Mouse (Mus musculus): ENCODE measurements around the gene Frmd4b. TPM values are rescaled to one million over a fixed set of nuclear protein-coding genes. Genes with fewer than 3 reads are reported as not detected.

Gene Frmd4b
- polyA plus RNA-seq, 1 experiment from 2014 or later = 13.5 TPM

GRCm38 (mm10) chr6:97487535-97488081 lies 129.7 kb downstream of the Frmd4b start:
- H3K27ac ChIP-seq (ENCODE audit: low read length) = no peak overlapping the region
- peaks cover 14% of the 10 kb centered on the region for H3K4me1 ChIP-seq (ENCODE audit: control insufficient read depth, insufficient read depth, low read length)
- H3K9me3 ChIP-seq (replicated peaks; ENCODE audit: control insufficient read depth, low read length) = no peaks in the 10 kb centered on the region
- H3K9ac ChIP-seq (ENCODE audit: low read length) = peak overlapping the region; percentile 76
- H3K4me3 ChIP-seq (ENCODE audit: low read length) = peak overlapping the region; percentile 66
- H3K36me3 ChIP-seq (ENCODE audit: control insufficient read depth, insufficient read depth) = no peaks in the 10 kb centered on the region
- WGBS = under 1% methylated on average over 40 of the region's 40 CpGs
- peak overlapping the region; percentile 100 for H3K4me2 ChIP-seq (ENCODE audit: low read depth, low read length)
- 0 out of 2 replicates have a peak, but pooled peaks cover 4% of the 10 kb centered on the region for H3K27me3 ChIP-seq (ENCODE audit: control insufficient read depth, insufficient read depth, low read length)
- peak; percentile 65 for ATAC-seq (replicated peaks; ENCODE audit: extremely low read depth, insufficient read depth, low FRiP score)

GRCm38 (mm10) chr6:97486813-97487361 lies 130.5 kb downstream of the Frmd4b start:
- Histone ChIP-seq H3K4me1 (ENCODE audit: control insufficient read depth, insufficient read depth, low read length) (peaks cover 14% of the 10 kb centered on the region), H3K4me3 (ENCODE audit: low read length) (peak overlapping the region; percentile 66), H3K27me3 (ENCODE audit: control insufficient read depth, insufficient read depth, low read length) (0 out of 2 replicates have a peak, but pooled peaks cover 4% of the 10 kb centered on the region), H3K27ac (ENCODE audit: low read length) (no peak overlapping the region), H3K9ac (ENCODE audit: low read length) (peak overlapping the region; percentile 76), H3K36me3 (ENCODE audit: control insufficient read depth, insufficient read depth) (no peaks in the 10 kb centered on the region), H3K4me2 (ENCODE audit: low read depth, low read length) (peak overlapping the region; percentile 100), H3K9me3 (replicated peaks; ENCODE audit: control insufficient read depth, low read length) (no peaks in the 10 kb centered on the region)
- no peak for ATAC-seq (replicated peaks; ENCODE audit: extremely low read depth, insufficient read depth, low FRiP score)
- WGBS = 8% methylated on average over 11 of the region's 11 CpGs

- H3K27me3 ChIP-seq (ENCODE audit: control insufficient read depth, insufficient read depth, low read length) = 0 out of 2 replicates have a peak, but pooled peaks cover 4% of the 10 kb centered on the region
- peaks cover 14% of the 10 kb centered on the region for H3K4me1 ChIP-seq (ENCODE audit: control insufficient read depth, insufficient read depth, low read length)
- H3K9me3 ChIP-seq (replicated peaks; ENCODE audit: control insufficient read depth, low read length) = no peaks in the 10 kb centered on the region
- H3K4me2 ChIP-seq (ENCODE audit: low read depth, low read length) = no peak overlapping the region
- no peak overlapping the region for H3K9ac ChIP-seq (ENCODE audit: low read length)
- no peak for ATAC-seq (replicated peaks; ENCODE audit: extremely low read depth, insufficient read depth, low FRiP score)
- H3K4me3 ChIP-seq (ENCODE audit: low read length) = no peak overlapping the region
- H3K27ac ChIP-seq (ENCODE audit: low read length) = no peak overlapping the region
- H3K36me3 ChIP-seq (ENCODE audit: control insufficient read depth, insufficient read depth) = no peaks in the 10 kb centered on the region
- WGBS = 85% methylated on average over 11 of the region's 11 CpGs
These were observed 131.4 kb downstream of the Frmd4b start for GRCm38 (mm10) chr6:97485886-97486386.

GRCm38 (mm10) chr6:97481912-97482311 lies 135.4 kb downstream of the Frmd4b start:
- Histone ChIP-seq H3K4me3 (ENCODE audit: low read length) (no peak overlapping the region), H3K9me3 (replicated peaks; ENCODE audit: control insufficient read depth, low read length) (no peaks in the 10 kb centered on the region), H3K27ac (ENCODE audit: low read length) (no peak overlapping the region), H3K4me1 (ENCODE audit: control insufficient read depth, insufficient read depth, low read length) (peaks cover 3% of the 10 kb centered on the region), H3K9ac (ENCODE audit: low read length) (no peak overlapping the region), H3K4me2 (ENCODE audit: low read depth, low read length) (no peak overlapping the region), H3K36me3 (ENCODE audit: control insufficient read depth, insufficient read depth) (no peaks in the 10 kb centered on the region), H3K27me3 (ENCODE audit: control insufficient read depth, insufficient read depth, low read length) (0 out of 2 replicates have a peak, but pooled peaks cover 7% of the 10 kb centered on the region)
- 68% methylated on average over 6 of the region's 6 CpGs for WGBS
- no peak for ATAC-seq (replicated peaks; ENCODE audit: extremely low read depth, insufficient read depth, low FRiP score)

- Histone ChIP-seq H3K4me2 (ENCODE audit: low read depth, low read length) (no peak overlapping the region), H3K36me3 (ENCODE audit: control insufficient read depth, insufficient read depth) (no peaks in the 10 kb centered on the region), H3K9me3 (replicated peaks; ENCODE audit: control insufficient read depth, low read length) (no peaks in the 10 kb centered on the region), H3K27ac (ENCODE audit: low read length) (no peak overlapping the region), H3K4me3 (ENCODE audit: low read length) (no peak overlapping the region), H3K9ac (ENCODE audit: low read length) (no peak overlapping the region), H3K27me3 (ENCODE audit: control insufficient read depth, insufficient read depth, low read length) (0 out of 2 replicates have a peak, but pooled peaks cover 3% of the 10 kb centered on the region), H3K4me1 (ENCODE audit: control insufficient read depth, insufficient read depth, low read length) (no peaks in the 10 kb centered on the region)
- WGBS = 67% methylated on average over 19 of the region's 19 CpGs
- no peak for ATAC-seq (replicated peaks; ENCODE audit: extremely low read depth, insufficient read depth, low FRiP score)
These were observed 138.1 kb downstream of the Frmd4b start for GRCm38 (mm10) chr6:97478981-97479860.

GRCm38 (mm10) chr6:97473672-97474071 lies 143.7 kb downstream of the Frmd4b start:
- no peak overlapping the region for H3K27ac ChIP-seq (ENCODE audit: low read length)
- H3K4me2 ChIP-seq (ENCODE audit: low read depth, low read length) = no peak overlapping the region
- H3K4me1 ChIP-seq (ENCODE audit: control insufficient read depth, insufficient read depth, low read length) = peaks cover 11% of the 10 kb centered on the region
- H3K36me3 ChIP-seq (ENCODE audit: control insufficient read depth, insufficient read depth) = no peaks in the 10 kb centered on the region
- H3K4me3 ChIP-seq (ENCODE audit: low read length) = no peak overlapping the region
- 92% methylated on average over 4 of the region's 4 CpGs for WGBS
- H3K27me3 ChIP-seq (ENCODE audit: control insufficient read depth, insufficient read depth, low read length) = no peaks in the 10 kb centered on the region
- no peak for ATAC-seq (replicated peaks; ENCODE audit: extremely low read depth, insufficient read depth, low FRiP score)
- no peak overlapping the region for H3K9ac ChIP-seq (ENCODE audit: low read length)
- no peaks in the 10 kb centered on the region for H3K9me3 ChIP-seq (replicated peaks; ENCODE audit: control insufficient read depth, low read length)

GRCm38 (mm10) chr6:97472873-97473550 lies 144.3 kb downstream of the Frmd4b start:
- H3K4me2 ChIP-seq (ENCODE audit: low read depth, low read length) = no peak overlapping the region
- H3K9ac ChIP-seq (ENCODE audit: low read length) = no peak overlapping the region
- ATAC-seq (replicated peaks; ENCODE audit: extremely low read depth, insufficient read depth, low FRiP score) = no peak
- 61% methylated on average over 4 of the region's 4 CpGs for WGBS
- no peaks in the 10 kb centered on the region for H3K27me3 ChIP-seq (ENCODE audit: control insufficient read depth, insufficient read depth, low read length)
- no peak overlapping the region for H3K27ac ChIP-seq (ENCODE audit: low read length)
- no peaks in the 10 kb centered on the region; the same call in 1 of the 2 replicates for H3K9me3 ChIP-seq (replicated peaks; ENCODE audit: control insufficient read depth, low read length)
- H3K4me1 ChIP-seq (ENCODE audit: control insufficient read depth, insufficient read depth, low read length) = peaks cover 11% of the 10 kb centered on the region
- no peak overlapping the region for H3K4me3 ChIP-seq (ENCODE audit: low read length)
- no peaks in the 10 kb centered on the region for H3K36me3 ChIP-seq (ENCODE audit: control insufficient read depth, insufficient read depth)

- H3K27ac ChIP-seq (ENCODE audit: low read length) = peak overlapping the region; percentile 79
- peak; percentile 70 for ATAC-seq (replicated peaks; ENCODE audit: extremely low read depth, insufficient read depth, low FRiP score)
- peaks cover 2% of the 10 kb centered on the region; the same call in 1 of the 2 replicates for H3K4me1 ChIP-seq (ENCODE audit: control insufficient read depth, insufficient read depth, low read length)
- H3K4me3 ChIP-seq (ENCODE audit: low read length) = no peak overlapping the region
- WGBS = 37% methylated on average over 17 of the region's 17 CpGs
- no peaks in the 10 kb centered on the region for H3K27me3 ChIP-seq (ENCODE audit: control insufficient read depth, insufficient read depth, low read length)
- no peaks in the 10 kb centered on the region; the same call in 1 of the 2 replicates for H3K9me3 ChIP-seq (replicated peaks; ENCODE audit: control insufficient read depth, low read length)
- 0 out of 2 replicates have a peak overlapping the region, but pooled peaks have one; percentile 30 for H3K9ac ChIP-seq (ENCODE audit: low read length)
- H3K36me3 ChIP-seq (ENCODE audit: control insufficient read depth, insufficient read depth) = no peaks in the 10 kb centered on the region
- peak overlapping the region; percentile 44 for H3K4me2 ChIP-seq (ENCODE audit: low read depth, low read length)
These were observed 153.3 kb downstream of the Frmd4b start for GRCm38 (mm10) chr6:97463898-97464524.
